Mouse (Mus musculus) CD4-positive, CD25-positive, alpha-beta regulatory T cell, adult 2 months (primary cell): ENCODE measurements around the gene Gm1604a.
"Not testable (repeated sequence)": the region's sequence is repeated elsewhere in the genome, so short reads cannot be mapped to it uniquely, and the experiment has no call there.

Experiments
- DNase-seq: peaks from one replicate; pipeline ENCODE4 v3.0.0-alpha.2; 2012; ENCODE audit warnings: low read depth, low spot score

Gene Gm1604a

GRCm38 (mm10) chr17:7025257-7025656, at the start of gene Gm1604a:
TSS of gene Gm1604a (plus strand) at chr17:7025568.
- not testable (repeated sequence) for DNase-seq

- DNase-seq: peak; percentile 60
These were observed 46.8 kb upstream of the Gm1604a start, which contains the start of gene Gm49721 for GRCm38 (mm10) chr17:6978287-6979248. TSS of gene Gm49721 (plus strand) at chr17:6978904.

GRCm38 (mm10) chr17:6979380-6979779, 46.0 kb upstream of the Gm1604a start:
- peak; percentile 17 for DNase-seq

- DNase-seq: not testable (repeated sequence)
These were observed 45.2 kb upstream of the Gm1604a start for GRCm38 (mm10) chr17:6980144-6980543.

DNA sequence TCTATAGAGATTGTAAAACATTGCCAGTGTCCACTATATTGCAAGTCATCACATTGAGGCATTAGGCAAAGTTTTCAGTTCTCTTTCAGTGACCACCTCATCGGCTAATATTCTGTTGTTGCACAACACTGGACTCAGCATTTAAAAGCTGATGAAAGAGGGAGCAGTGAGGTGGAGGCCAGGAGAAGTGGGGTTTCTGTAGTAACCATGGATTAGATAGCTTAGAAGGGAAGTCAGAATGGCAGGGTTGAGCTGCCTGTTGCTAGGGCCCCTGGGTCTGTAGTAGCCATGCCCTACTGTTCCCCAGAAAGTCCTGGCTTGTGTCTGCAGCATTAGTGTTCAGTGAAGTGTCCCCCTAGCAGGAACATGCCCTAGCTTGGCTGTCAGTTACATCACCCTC, 39.2 kb upstream of the Gm1604a start:
- DNase-seq: not testable (repeated sequence)

DNA sequence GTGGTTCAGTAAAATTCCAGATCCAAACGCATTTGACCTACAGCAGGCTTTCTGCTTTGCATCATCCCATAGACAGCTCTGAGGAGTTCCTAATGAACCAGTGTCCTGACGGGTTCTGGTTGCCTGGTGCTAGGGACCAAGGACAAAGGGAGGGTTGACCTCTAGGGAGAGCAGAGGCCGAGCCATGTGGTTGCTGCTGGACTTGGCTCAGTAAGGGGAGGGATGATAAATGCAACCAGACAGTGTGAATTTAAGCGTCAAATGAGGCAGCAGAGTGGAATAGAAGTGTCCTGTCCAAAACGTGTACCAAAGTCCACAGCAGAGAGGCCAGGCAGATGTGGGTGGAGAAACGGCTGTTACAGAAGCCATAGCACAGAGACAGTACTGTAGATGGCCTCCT, 29.9 kb upstream of the Gm1604a start:
- not testable (repeated sequence) for DNase-seq

GRCm38 (mm10) chr17:6996826-6997225, 28.5 kb upstream of the Gm1604a start:
- DNase-seq: not testable (repeated sequence)

DNA sequence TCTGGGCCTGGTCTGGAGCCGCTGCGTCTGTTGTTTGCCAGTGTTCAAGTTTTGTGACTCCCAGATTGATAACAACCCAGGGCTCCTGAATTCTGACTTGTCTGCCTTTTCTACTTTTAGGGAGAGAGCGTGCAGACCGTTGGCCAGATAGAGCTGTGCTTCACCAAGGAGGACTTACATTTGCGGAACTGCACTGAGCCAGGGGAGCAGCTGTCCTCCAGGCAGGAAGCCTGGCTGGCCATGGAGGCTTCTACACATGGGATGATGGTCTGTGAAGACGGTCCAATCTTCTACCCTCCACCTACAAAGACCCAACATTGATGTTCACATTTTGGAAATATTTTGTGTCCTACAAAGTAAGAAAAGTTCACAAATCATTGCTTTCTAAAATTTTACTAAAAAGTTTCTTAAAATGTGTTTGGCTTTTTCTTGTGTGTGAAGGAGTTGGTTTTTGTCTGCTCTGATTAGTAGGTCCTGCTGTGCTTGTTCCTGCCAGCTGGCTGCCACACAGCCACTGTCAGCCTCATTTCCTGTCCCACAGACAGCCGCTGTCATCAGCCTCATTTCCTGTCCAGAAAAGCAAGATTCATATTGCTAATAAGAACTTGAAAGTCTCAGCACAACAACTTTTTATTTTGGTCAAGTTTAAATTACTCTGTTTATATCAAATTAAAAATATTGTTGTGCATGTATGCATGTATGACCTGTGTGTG, 27.4 kb upstream of the Gm1604a start:
- DNase-seq: not testable (repeated sequence)

- DNase-seq: not testable (repeated sequence)
These were observed 23.4 kb upstream of the Gm1604a start for GRCm38 (mm10) chr17:7001790-7002585.

- DNase-seq: not testable (repeated sequence)
These were observed 22.0 kb upstream of the Gm1604a start for GRCm38 (mm10) chr17:7003392-7003791.

GRCm38 (mm10) chr17:7005646-7006045, 19.7 kb upstream of the Gm1604a start:
- DNase-seq: not testable (repeated sequence)

GRCm38 (mm10) chr17:7008885-7009284, 16.5 kb upstream of the Gm1604a start:
- DNase-seq: not testable (repeated sequence)

DNA sequence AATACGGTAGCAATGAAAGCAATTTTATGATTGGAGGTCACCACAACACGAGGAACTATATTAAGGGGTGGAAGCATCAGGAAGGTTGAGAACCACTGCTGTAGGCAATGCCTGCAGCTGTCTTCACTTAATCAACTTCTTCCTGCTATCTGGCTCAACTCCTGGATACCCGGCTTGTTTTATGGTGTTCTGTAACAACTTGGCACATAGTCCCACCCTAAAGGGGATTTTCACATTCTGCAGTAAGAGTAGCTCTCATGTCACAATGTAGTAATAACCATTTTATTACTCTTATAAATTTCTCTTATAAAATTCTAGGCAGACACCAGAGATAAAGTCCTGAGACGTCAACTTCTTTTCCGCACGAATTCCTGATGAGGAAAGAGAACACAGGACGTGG, 15.9 kb upstream of the Gm1604a start:
- not testable (repeated sequence) for DNase-seq

DNA sequence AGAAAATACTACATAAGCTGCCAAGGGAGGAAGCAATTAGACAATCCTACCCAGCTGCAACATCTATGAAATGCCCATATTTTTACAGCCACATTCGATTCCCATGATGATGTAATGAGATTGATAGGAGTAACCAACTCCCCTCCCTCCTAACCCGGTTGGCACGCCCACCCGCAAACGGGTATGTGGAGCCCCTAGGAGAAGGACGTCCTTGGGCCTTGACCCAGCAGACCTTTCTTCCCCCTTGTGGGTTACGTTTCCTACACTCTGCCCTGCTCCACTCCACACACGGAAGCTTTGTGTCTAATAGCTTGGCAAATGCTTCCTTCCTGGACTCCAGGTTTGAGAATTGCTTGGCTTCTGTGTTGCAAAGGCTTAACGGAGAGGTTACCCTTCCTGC, 15.5 kb upstream of the Gm1604a start:
- DNase-seq: not testable (repeated sequence)

DNA sequence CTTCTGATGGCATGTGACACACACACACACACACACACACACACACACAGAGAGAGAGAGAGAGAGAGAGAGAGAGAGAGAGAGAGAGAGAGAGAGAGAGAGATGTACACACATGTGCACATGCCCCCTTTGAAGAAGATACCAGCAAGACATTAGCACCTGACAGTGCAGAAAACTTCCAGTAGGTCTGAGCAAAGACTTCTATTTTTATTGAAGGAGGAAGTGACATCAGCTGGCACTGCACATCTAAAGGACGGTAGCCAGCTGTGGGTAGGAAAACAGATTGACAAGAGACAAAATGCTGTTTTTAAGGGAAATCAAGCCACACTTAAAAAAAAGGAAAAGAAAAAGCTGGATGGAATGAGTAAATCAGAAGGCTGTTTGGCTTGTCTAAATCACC, 11.2 kb upstream of the Gm1604a start:
- DNase-seq: not testable (repeated sequence)

DNA sequence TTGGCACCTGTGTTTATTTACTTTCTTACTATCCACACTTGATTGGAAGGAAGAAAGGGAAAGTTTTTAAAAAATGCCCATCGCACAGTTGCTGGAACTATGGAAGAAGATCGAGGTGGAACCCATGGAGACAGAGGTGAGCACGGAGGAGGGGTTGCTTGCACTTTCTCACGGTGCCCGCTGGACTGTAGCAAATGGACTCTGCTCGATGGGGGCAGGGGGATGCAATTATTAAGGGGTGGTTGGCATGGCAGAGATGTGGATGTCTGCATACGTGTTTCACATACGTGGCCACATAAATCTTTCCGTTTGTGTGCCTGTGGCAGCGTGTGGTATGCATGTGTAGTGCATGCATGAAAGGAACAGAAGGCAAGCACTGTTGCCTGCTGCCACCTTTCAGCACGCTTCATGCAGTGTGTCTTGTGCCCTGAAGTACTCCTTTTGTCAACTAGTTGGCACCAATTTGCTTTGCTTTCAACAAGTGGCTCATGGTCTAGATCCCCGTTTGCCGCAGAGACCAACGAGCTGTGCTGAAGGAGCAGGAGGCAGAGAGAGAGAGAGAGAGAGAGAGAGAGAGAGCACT, 487 bp downstream of the Gm1604a start:
- DNase-seq: not testable (repeated sequence)

DNA sequence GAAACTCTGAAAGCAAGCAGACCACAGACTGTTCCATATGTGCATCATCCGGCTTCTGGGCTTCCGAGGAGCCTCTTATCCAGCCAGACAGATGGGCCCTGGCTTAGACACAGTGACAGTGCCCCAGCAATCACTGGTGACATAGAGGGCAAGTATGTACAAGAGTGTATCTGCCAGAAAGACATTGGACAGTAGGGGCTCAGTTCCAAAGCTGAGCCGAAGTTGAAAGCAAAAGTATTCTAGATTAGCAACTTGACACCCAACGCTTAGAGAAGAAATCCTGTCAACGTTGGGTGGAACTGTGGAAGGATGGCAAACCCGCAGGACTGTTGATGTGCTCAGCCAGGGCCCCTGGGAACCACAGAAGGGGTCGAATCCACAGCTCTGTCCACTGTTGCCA, 4.8 kb downstream of the Gm1604a start:
- not testable (repeated sequence) for DNase-seq

DNA sequence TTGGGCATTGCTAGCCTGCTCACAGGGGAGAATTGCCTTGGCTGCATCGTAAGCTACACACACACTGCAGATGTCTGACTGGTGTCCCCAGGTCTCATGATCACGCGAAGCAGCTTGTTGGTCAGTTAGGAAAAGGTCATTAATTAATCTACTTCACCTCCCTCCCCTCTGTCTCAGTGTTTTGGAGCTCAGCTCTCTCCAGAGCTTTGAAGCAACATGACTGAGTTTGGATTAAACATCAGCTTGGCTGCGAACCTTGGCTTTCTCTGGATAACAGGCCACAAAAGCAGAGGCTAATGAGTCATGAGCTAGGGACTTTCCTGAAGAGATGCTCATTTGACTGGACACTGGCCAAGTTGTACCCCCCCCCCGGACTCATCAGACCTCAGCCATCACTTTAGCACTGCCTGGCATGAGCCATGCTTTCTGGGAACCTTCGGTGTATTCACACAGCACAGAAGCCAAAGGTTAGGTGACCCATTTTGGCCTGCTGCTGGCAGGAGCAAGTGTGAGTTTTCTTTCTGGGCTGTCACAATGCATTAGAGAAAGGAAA, 5.3 kb downstream of the Gm1604a start:
- DNase-seq: not testable (repeated sequence)

DNA sequence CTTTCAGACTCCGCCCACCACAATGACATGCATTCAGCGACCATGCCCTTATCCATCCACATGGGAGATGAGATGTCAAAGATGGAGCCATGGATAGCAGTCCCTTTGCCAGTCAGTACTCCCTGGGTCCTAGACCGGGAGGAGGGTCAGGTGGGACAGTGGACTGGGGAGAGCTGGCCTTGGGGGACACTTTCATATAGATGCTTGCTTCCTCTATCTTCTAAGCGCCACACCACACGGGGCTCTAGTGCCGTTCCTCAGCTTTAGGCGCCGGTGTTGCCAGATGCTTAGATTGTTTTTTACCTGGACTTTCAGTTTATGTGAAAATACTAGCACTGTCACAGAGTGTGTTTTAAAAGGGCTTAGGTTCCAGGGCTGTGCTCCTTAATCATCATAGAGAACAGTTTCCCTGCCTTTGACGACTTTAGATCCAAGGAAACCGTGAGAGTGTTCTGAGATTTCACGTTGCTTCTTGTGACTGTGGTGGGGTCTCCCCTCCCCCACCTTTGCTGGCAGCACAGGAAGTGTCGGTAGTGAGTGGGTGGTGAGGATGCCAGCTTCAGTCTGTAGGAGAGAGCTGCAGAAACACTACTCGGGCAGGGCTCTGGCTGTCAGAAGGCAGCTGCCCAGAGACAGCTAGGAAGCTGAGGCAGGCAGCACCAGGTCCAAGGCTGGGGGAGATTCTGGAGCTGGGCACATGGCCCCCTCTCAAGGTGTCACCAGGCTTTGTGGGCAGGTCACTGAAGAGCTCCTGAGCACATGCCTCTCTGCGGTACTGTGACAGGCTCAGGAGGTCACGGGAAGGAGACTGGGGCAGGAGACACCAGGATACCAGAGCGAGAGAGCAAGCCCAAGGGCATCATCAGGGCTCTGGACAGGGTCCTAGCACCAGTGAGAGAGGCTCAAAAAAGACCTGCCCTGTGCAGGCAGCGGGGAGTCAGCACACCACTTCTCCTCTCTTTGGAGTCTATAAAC, 8.1 kb downstream of the Gm1604a start:
- not testable (repeated sequence) for DNase-seq
